Mouse (Mus musculus) cerebellum, adult 18-20 months (tissue): ENCODE data around the gene Rere.
"Not testable (repeated sequence)": the region's sequence is repeated elsewhere in the genome, so short reads cannot be mapped to it uniquely, and the experiment has no call there.

Experiments
- DNase-seq, 2 experiments: peaks; one replicate each; pipeline ENCODE4 v3.0.0; 2021

The Rere gene

DNA sequence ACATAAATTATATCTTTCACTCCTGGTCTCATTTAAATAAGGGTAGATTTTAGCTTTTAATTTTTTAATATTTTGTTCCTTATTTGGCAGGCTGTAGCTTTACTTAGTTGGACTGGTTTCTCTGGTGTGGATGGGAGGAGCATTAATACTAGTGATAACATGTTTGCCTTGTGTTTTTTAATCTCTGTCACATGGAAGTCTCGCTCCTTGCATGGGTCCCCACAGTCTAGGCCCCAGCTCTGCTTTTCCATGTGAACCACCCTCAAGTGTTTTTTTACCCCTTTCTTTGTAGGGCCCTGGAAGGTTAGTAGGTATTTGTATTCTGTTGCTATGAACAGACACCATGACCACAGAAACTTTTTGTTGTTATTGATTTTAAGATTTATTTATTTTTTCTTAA lies 238.6 kb downstream of the Rere start:
- DNase-seq: no peak

- DNase-seq: no peak
Measured at GRCm38 (mm10) chr4:150522425-150522824, 241.0 kb downstream of the Rere start.

DNA sequence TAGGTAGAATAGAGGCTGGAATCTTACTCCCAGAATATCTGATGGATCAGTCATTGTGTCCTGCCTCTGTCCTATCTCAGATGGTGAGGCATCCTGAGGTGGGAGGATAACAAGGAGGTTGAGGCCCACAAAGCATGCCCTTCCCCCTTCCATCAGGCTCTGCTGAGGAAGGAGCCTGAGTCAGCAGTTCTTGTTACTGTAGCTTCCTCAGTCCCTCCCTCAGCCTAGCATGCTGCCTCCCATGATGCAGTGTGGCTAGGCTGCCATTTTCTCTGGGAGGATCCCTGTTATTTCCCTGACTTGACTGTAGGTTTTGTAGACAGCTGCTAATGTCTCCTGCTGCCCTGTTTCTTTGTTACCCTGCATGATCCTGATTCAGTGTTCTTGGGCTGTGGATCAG lies 241.9 kb downstream of the Rere start:
- no peak for DNase-seq

DNA sequence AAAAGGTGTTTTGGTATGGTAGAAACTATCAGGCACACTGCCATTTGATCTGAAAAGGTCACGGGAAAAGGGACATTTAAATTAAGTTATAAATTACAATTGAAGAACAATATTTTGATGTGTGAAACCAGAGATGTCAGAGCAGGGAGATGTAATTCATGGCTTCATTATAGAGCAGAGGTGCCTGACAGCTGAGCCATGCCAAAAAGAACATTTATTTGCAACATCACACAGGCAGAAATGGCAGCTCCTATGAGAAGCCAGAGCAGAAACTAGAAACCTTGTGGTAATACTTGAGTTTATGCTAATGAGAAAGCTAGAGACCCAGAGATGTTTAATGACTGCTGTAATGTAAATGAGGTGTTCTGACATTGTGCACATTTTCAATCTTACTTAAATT lies 244.8 kb downstream of the Rere start:
- DNase-seq: no peak

- DNase-seq: peak; percentile 25 to 34
Measured at GRCm38 (mm10) chr4:150528426-150528825, 247.0 kb downstream of the Rere start.

DNA sequence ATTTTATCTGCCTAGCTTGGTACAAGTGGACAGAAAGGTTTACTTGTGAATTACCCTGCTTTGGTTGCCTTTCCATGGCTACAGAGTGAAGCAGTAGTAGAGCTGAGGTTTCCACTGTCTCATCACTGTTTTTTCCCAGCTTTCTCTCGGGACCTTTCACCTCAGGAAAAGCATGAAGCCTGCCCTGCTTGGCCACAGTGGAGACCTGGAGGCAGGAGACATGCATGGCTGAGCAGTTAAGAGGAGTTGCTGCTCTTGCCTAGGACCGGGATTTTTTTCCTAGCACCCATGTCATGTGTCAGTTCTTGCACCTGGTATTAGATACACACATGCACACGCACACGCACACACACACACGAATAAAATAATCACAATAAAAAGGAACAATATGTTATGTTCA lies 247.4 kb downstream of the Rere start:
- no peak for DNase-seq

GRCm38 (mm10) chr4:150531869-150532268 lies 250.4 kb downstream of the Rere start:
- no peak for DNase-seq

GRCm38 (mm10) chr4:150536821-150537510 lies 255.5 kb downstream of the Rere start:
- no peak for DNase-seq

GRCm38 (mm10) chr4:150539846-150540245 lies 258.4 kb downstream of the Rere start:
- DNase-seq: no peak

DNA sequence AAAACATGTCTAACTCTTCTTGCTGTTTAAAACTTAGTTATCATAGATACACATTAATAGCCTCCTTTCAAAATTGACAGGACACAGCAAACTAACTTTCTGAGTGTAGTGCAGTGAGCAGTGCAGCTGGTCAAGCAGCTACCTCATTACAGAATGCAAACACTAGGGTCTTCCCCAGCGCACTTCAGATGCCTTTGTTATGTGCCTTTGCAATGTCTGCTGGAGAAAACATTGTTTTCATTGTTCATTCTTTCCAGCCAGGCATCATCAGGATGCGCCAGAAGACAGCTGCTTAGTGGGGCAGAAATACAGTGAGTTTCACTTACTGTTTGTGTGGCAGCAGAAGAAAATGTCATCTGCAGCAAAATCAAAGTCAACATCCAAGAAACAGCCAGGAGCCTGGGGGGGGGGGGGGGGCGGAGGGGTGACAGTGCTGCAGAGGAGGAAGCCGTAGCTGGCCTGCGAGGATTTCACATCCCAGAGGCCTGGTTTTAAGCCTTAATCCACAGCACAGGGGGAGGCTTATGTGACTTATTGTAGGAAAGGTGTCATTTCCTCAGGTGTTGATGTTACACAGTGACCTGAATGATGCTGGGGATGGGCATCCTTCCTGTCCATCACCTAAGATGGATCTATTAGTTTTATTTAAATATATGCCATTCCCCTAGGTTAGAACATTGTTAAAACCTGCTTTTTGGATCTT lies 259.1 kb downstream of the Rere start:
- no peak for DNase-seq

- DNase-seq: no peak
Measured at GRCm38 (mm10) chr4:150544231-150544630, 262.8 kb downstream of the Rere start.

DNA sequence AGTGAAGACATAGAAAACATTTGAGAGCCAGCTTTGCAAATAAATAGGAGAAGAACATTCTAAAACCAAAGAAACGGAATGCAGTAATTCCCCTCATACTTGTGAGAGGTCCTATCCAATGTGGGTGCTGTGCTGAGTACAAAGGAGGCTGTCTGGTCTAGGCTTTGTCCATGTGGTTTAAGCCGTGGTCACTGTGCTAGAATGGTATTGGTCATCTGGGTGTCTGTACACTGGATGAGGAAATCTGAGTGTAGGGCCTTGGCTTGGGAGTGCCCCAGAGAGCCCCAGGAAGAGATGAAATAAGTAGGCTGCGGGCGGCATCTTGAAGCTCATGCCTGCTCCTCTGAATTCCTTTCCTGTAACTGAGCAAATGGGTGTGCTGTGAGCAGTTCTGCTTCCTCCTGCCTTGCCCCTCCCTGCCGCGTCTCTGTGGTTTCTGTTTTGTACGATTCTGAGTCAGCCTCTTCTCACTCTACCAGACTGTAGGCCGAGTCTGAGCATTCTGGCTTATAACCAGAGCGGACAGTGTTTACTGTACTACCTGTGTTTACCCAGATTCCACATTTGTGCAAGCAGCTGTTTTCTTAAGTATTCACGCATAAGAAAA lies 263.3 kb downstream of the Rere start:
- no peak for DNase-seq

GRCm38 (mm10) chr4:150545775-150546174 lies 264.3 kb downstream of the Rere start:
- DNase-seq: no peak

DNA sequence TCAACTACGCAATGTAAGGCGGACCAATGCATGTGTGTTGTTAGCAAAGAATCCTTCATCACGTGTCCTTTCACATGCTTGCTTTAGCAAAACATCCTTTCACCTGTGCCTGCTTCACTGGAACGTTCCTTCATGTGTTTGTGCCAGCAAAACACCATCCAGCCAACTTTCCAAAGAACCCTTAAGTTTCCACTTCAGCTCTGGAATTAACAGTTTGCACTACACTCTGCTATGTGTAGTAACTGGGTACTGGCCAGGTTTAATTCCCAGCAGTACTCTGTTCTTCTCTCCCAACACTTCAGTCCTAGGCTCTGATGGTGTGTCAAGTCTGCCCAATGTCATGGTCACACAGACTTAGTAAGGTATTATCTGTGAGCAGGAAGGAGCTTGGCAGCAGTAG lies 264.9 kb downstream of the Rere start:
- DNase-seq: not testable (repeated sequence)

- no peak for DNase-seq
Measured at GRCm38 (mm10) chr4:150549393-150549792, 267.9 kb downstream of the Rere start.

DNA sequence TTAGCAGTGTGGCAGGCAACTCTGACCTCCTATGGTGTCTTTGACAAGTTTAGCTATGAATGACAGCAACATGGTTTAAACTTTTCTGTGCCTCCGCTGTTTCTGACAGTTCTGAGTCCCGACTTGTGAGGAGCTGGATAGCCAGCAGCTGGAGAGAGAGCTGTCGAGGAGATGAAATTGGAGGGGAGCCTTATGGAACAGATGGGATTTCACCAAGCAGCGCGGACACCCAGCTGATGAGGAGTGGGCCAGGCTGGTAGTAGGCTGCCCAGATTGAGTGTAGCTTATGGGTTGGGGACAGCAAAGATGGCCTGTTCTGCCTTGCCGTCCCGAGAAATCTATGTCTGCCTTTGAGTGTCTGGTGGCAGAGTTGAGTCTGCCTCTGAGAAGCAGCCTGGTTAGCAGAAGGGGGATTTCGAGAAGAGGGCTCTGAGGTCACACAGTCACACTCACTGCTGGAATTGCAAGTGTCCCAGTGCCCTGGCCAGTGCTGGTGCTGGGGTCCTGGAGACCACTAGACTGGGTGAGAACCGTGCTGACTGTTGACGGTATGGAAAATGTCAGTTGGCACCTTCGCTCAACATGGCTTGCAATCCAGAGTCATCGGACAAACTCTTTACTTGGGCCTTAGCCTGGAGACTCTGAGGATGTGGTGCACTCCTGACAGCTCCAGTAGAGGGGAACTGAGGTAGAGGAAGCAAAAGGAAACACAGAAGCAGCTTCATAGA lies 268.7 kb downstream of the Rere start:
- DNase-seq: no peak

DNA sequence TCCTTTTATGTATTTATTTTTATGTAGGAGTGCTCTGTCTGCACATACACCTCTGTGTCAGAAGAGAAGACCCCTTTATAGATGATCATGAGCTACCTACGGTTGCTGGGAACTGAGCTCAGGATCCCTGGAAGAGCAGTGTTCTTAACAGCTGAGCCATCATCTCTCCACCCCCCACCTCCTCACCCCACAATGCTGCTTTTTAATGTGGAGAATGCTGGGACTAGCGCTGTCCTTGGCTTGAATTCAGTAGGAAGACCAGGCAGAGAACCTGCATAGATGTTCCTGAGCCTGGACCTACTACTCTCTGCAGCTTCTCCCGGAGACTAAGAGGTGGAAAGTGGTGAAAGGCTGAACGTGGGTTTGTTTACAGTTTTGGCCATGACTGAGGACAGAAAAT lies 269.9 kb downstream of the Rere start:
- no peak for DNase-seq

DNA sequence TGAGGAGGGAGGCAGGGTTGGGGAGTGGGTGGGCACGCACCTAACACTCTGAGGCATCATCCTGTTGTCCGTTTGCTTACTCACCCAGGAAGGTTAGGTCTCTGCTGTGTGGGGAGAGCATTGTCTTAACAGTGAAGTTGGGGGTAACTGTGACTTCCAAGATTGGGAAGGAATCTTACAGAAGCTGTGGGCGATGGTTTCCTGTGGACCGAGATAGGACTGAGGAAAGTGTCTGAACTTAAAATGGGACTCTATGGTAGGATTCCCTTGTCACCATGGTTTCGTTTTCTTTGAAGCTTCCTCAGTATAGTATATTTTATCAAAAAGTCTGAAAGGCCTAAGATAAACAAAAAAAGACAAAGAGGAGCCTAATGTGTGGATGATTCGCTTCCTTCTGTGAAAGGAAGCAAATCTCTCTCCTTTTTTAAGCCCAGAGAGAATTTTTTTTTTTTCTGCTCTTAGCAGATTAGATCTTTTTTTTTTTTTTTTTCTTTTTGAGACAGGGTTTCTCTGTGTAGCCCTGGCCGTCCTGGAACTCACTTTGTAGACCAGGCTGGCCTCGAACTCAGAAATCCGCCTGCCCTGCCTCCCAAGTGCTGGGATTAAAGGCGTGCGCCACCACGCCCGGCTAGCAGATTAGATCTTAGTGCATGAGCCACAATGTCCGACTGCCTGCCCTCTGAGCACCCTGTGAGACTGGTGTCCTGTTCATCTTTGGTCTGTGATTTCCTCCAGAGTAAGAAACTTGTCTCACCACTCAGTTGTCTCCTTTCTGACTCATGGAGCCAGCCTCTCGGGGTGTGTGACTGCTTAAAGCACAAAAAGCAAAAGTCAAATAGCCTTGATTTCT lies 271.5 kb downstream of the Rere start:
- DNase-seq: no peak

- no peak for DNase-seq
Measured at GRCm38 (mm10) chr4:150555783-150556182, 274.3 kb downstream of the Rere start.

- peak; percentile 76 to 86 for DNase-seq
Measured at GRCm38 (mm10) chr4:150556382-150557221, 275.2 kb downstream of the Rere start.

GRCm38 (mm10) chr4:150557289-150557688 lies 275.8 kb downstream of the Rere start:
- not testable (repeated sequence) for DNase-seq

DNA sequence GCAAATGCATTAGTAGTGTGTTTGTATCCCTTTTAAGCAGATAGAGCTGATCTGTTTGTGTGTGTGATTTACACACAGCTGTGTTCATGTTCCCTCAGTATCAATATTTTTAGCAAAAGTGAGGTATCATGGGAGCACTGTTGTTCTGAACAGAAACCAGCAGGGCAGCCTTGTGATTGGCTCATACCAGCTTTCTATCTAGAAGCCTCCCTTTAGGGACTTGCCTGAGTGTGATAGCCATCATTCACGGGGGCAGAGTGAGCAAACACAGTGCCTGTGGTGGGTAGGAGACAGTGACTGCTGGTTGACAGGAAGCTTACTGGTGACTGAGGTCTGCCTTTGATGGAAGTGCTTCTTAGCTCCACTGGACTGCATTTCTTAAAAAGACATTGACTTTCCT lies 276.5 kb downstream of the Rere start:
- DNase-seq: no peak
